Mouse (Mus musculus) c-Kit-positive CD71-positive TER-119-positive erythroid progenitor cells, embryonic 14.5 days (primary cell): ENCODE data around the gene Syt8.

Experiments used
- DNase-seq: peaks from one replicate; pipeline ENCODE4 v3.0.0-alpha.2; 2013; ENCODE audit warnings: low spot score

Gene Syt8

GRCm38 (mm10) chr7:142478001-142478400 lies 43.4 kb downstream of the Syt8 start:
- no peak for DNase-seq

GRCm38 (mm10) chr7:142478574-142478973 lies 43.9 kb downstream of the Syt8 start:
- no peak for DNase-seq

DNA sequence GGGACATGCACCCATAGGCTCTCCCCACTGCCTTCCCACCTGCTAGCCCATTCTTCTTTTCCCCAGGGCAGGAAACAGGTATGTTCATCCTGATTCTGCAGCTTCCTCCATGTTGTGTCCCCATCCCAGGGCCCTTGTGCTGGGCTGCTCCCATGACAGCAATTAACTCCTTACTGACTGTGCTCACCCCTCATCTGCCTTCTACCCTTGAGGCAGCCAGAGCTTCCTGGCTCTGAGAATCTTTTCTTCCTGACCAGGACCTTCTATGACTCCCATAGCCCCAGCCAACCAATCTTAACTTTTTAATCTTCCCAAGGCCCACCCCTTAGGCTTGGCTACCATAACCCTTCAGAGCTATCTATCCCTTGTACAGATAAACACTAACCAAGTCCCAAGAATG lies 44.7 kb downstream of the Syt8 start:
- no peak for DNase-seq

DNA sequence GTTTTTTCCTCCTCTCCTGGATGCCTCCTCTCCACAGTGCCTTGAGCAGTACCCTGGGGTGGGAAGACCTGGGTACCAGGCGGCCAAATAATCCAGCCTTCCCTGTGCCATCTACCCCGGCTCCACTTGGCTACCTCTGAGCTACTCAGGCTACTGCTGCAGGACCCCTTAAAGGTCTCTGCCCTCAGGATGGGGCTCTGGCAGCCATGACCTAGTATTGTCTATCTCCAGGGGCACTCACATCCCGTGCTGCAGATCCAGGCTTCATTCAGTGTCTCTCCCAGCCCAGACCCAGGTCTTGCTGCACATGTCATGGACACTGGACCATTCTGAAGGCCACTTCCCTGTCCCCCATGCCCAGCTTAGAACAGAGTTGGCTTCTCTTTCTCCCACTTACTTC lies 45.2 kb downstream of the Syt8 start:
- DNase-seq = no peak

DNA sequence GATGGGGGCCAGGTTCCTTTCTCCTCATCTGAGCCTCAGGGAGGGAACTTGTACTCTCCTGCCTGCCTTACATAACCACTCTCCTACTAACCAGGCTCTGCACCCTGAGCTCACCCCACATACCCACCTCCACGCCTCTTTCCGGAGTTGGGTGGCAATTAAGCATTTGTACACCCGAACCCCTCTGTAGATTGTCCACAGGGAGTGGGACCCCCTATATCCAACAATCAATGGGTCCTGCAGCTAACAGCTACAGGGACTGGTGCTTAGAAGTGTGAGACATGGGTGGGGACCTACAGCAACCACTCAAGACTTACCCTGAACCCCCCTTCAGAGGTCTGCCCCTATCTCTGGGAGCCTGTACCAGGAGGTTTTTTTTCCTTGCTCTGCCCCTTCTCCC lies 46.0 kb downstream of the Syt8 start:
- DNase-seq = no peak

- no peak for DNase-seq
These were observed 46.5 kb downstream of the Syt8 start for GRCm38 (mm10) chr7:142481186-142481567.

DNA sequence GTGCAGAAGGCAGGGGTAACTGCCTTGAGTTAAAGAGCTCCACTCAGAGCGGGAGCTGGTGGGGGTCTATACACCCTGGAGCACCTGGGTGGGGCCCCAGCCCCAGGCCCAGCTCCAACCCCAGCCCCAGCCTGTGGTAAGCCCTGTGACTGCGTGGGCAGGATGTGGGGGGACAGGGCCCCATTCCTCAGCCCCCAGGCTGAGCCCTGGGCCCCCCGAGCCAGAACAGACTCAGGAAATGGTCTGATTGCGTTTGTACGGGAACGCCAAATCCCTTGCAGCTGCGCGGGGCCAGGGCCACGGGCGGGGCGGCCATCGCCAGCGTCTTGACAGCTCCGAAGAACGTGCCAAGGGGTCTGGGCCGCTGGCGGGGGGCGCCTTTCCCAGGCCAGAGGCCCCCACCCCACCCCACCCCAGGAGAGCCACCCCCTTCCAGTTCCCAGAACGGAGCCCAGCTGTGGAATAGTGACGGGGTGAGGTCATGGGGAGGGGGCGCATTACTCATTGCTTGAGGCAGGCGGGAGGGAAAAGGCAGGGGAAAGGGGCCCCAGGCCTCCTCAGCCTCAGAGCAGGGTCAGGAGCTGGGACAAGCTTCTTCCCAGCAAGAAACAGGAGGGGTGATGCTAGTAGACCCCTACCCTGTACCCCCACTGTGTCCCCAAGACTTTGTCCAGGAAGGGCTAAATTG lies 47.1 kb downstream of the Syt8 start:
- no peak for DNase-seq

DNA sequence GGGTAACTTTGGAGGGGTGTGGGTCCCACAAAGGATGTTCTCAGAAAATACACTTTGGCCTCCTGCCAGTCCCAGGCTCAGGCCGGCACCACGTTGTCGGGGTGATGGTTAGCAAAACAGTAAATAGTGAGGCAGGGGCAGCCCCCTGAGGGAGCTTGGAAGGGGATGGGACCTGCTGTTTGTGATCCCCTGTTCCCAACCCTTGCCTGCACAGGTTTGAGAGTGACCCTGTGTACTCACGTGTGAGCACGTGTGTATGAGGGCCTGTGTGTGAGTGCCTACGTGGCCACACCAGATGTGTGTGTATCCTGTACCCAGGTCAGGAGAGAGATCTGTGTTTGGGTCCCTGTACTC lies 47.6 kb downstream of the Syt8 start:
- no peak for DNase-seq

- DNase-seq = no peak
These were observed 48.5 kb downstream of the Syt8 start for GRCm38 (mm10) chr7:142483136-142483535.

GRCm38 (mm10) chr7:142484780-142485179 lies 50.1 kb downstream of the Syt8 start:
- no peak for DNase-seq

- DNase-seq = no peak
These were observed 52.1 kb downstream of the Syt8 start for GRCm38 (mm10) chr7:142486751-142487162.

DNA sequence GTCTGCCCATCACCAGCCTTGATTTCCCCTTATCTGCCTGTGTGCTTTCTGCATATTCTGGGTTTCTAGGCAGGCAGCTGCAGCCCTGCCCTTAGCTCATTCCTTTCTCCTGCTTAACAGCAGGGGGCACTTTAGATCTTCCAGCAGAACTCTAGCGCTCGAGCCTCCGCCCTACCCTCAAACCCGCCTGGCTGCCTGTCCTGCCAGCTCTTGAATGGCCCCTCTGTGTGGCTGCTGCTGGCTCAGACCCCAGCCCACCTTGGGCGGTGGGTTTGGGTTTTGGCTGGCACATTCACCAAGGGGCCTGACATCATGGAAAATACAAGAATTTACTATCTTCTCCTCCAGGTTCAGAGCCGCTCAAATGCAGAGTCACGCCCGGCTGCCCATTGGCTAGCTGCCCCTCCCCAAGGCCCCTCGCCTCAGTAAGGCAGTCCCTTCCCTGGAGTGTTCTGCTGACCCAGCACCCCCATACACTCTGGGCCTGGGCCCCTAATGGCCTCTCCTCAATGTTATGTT lies 52.8 kb downstream of the Syt8 start:
- no peak for DNase-seq

GRCm38 (mm10) chr7:142488053-142488452 lies 53.4 kb downstream of the Syt8 start:
- no peak for DNase-seq
